Mouse (Mus musculus): ENCODE data around the gene Rbfox2.

DNA sequence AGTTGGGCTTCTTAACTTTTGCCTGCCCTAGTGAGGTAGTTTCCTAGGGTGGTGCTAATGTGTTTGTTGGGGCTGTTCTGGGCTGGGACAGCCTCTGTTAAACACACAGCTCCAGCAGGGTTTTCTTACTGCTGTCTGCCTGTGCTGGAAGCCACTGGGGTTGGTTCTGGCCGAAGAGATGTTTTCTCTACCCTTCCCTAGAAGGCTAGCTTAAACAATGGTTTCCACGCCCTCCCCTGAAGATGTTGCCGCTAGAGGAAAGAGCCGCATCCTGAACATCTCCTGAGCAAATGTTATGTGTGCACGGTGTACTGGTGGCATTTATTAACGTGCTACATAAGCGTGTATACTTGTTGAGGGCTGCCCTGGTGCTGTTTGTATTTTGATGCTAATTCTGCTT, 41.3 kb upstream of the Rbfox2 start:
- TF ChIP-seq CTCF (IDR thresholded peaks at IDR 0.05; ENCODE audit: extremely low read depth, insufficient read depth, insufficient read length, insufficient replicate concordance) (no peak), POLR2A (IDR thresholded peaks at IDR 0.05; ENCODE audit: low read depth, low read length) (no peak)
